Mouse (Mus musculus): ENCODE data around the gene Nt5dc3. TPM values are rescaled to one million over a fixed set of nuclear protein-coding genes. Genes with fewer than 3 reads are reported as not detected.

Gene Nt5dc3
- polyA plus RNA-seq, 1 experiment: 49.3 TPM

DNA sequence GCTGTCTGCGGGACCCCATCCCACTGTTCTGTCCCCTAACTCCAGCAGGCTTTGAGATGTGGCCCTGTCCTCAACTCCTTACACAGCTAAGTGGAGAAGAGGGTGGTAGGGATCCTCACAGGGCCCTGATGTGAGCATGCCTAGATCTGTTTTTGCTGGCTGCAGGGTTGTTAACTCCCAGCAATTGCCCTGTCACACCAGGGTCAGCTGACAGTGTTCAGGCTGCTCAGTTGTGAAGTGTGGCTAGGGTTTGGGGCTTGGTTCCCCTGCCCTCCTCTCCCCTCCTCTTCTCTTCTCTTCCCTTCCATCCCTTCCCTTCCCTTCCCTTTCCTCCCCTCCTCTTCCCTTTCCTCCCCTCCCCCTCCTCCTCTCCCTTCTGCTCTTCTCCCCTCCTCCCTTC is 17.6 kb upstream of the Nt5dc3 start:
- no peak overlapping the region for H3K27ac ChIP-seq (ENCODE audit: insufficient read depth, low read length)
- peaks cover 2% of the 10 kb centered on the region; the same call in 1 of the 2 replicates for H3K4me1 ChIP-seq (ENCODE audit: control insufficient read depth, insufficient read depth, low read length)
- TF ChIP-seq CTCF (IDR thresholded peaks at IDR 0.05; ENCODE audit: extremely low read depth, insufficient read depth, low read length) (no peak), POLR2A (IDR thresholded peaks at IDR 0.05; ENCODE audit: extremely low read depth, insufficient read depth, low read length) (no peak)
- H3K4me3 ChIP-seq (ENCODE audit: insufficient read depth, low read length): no peak overlapping the region

DNA sequence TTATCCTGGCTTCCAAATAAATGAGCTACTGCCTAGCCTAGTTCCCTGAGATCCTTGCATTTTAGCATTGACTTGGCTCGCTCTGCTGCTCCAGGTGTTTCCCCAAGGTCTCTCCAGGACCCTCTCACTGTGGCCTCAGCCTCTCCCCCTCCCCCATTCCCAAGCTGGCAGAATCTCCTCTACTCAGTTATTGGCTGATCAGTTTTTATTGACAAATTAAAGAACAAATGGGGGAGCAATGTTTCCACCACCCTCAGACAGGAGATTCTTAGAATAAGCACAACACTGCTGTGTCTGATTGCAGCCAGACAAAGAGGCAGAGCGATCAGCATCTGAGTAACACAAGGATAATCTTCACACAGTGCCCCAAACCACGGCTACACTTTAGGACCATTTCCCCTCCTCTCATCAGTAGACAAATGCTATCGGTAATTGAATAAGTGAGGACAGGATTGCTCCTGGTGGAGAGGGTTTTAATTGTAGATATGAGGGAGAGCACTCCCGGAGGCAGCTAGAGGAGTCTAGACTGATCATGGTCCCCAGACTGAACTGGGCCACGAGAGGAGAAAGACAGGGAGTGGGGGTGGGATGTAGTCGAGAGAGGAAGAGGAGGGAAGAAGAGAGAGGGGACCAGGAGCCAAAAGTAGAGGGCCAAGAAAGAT is 17.0 kb upstream of the Nt5dc3 start:
- Histone ChIP-seq H3K4me3 (ENCODE audit: insufficient read depth, low read length) (no peak overlapping the region), H3K27ac (ENCODE audit: insufficient read depth, low read length) (no peak overlapping the region), H3K4me1 (ENCODE audit: control insufficient read depth, insufficient read depth, low read length) (peaks cover 2% of the 10 kb centered on the region; the same call in 1 of the 2 replicates)
- no peak for TF ChIP-seq POLR2A (IDR thresholded peaks at IDR 0.05; ENCODE audit: extremely low read depth, insufficient read depth, low read length)
- no peak for TF ChIP-seq CTCF (IDR thresholded peaks at IDR 0.05; ENCODE audit: extremely low read depth, insufficient read depth, low read length)

DNA sequence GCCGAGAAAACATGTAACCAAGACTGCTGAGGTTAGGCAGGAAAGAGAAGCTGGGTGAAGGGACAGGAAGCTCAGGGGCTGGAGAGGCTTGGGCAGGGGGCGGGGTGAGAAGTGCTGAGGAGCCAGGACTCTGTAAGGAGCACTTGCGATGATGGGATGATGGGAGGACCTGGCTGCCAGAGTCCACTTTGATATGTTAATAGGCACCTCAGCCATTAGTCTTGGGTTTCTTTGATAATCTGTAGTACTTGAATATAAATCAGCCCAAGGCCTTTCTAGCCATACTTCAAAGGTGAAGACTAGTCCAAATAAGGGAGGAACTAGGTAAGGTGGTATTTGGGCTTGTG is 16.4 kb upstream of the Nt5dc3 start:
- TF ChIP-seq POLR2A (IDR thresholded peaks at IDR 0.05; ENCODE audit: extremely low read depth, insufficient read depth, low read length) (no peak), CTCF (IDR thresholded peaks at IDR 0.05; ENCODE audit: extremely low read depth, insufficient read depth, low read length) (no peak)
- no peak overlapping the region for H3K4me3 ChIP-seq (ENCODE audit: insufficient read depth, low read length)
- peaks cover 2% of the 10 kb centered on the region; the same call in 1 of the 2 replicates for H3K4me1 ChIP-seq (ENCODE audit: control insufficient read depth, insufficient read depth, low read length)
- no peak overlapping the region for H3K27ac ChIP-seq (ENCODE audit: insufficient read depth, low read length)

DNA sequence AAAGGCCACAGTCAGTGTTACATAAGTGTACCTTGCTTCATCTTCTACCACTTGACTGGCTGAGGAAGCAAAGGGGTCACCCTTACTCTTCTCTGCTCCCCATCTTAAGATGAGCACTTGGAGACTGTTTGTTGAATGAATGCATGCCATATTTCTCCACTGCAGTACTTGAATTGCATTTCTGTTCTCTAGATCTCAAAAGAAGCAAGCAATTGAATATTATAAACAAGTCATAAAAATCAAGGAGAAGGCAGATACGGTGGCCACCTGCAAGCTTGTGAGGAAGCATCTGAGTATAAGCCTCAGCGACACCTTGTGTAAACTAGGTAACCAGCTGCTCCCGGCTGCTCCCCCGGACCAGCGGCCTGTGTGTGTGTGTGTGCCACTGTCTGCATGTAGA is 15.1 kb upstream of the Nt5dc3 start, which contains the start of gene Gm49358:
Gm49358 (plus strand) TSS at position 301 of the 400 bp plus-strand sequence.
- Histone ChIP-seq H3K4me1 (ENCODE audit: control insufficient read depth, insufficient read depth, low read length) (peaks cover 2% of the 10 kb centered on the region; the same call in 1 of the 2 replicates), H3K4me3 (ENCODE audit: insufficient read depth, low read length) (no peak within 1 kb of the TSS)
- TF ChIP-seq CTCF (IDR thresholded peaks at IDR 0.05; ENCODE audit: extremely low read depth, insufficient read depth, low read length) (no peak), POLR2A (IDR thresholded peaks at IDR 0.05; ENCODE audit: extremely low read depth, insufficient read depth, low read length) (no peak)

DNA sequence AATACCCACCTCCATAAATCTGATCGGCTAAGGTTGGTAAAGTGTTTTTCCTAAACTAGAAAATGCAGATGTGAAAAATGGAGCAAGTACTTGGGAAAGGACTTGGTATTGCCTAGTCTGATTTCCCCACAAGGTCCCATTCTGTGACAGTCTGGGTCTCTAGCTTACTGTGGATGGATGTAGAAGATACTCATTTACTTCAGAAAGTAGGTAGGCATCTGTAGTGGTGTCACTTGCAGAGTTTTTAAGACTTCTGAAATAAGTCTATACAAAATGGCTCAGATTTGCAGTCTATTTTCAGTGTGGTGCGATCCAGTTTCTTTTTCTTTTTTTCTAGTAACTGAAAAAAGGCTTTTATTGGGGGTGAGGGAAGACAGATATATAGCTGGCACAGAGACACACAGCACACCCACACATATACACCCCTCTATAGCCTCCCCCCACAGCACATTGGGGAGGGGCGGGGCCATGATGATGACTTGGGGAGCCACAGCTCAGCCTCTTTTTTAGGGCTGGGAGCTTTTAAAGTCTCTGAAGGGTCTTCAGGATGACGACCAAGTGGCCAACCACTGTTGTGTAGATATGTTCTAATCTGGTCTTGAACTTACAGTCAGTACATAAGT is 13.3 kb upstream of the Nt5dc3 start:
- Histone ChIP-seq H3K4me3 (ENCODE audit: insufficient read depth, low read length) (no peak overlapping the region), H3K4me1 (ENCODE audit: control insufficient read depth, insufficient read depth, low read length) (peaks cover 2% of the 10 kb centered on the region; the same call in 1 of the 2 replicates), H3K27ac (ENCODE audit: insufficient read depth, low read length) (no peak overlapping the region)
- no peak for TF ChIP-seq POLR2A (IDR thresholded peaks at IDR 0.05; ENCODE audit: extremely low read depth, insufficient read depth, low read length)
- TF ChIP-seq CTCF (IDR thresholded peaks at IDR 0.05; ENCODE audit: extremely low read depth, insufficient read depth, low read length): no peak

More for the DNA sequence above, 15.1 kb upstream of the Nt5dc3 start, which contains the start of gene Gm49358:
- no peak within 1 kb of the TSS for H3K27ac ChIP-seq (ENCODE audit: insufficient read depth, low read length)

DNA sequence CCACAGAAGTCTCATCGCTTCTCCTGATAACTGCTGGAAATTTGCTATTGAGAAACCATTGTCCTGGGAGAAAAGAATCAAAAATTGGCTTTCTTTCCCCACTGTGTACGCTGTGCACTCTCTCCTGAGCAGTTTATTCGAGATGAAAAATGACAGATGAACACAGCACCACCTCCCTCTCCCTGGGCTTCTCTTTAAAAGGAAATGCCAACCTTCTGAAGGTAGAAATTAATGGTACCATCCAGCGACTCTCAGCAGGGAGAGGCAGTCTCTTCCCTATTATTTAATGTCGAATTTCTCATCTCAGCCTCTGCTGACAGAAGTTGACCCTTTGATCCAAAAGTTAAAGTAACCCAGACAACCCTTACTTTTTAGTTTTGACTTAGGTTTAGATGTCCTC is 9.6 kb upstream of the Nt5dc3 start:
- H3K4me1 ChIP-seq (ENCODE audit: control insufficient read depth, insufficient read depth, low read length): peaks cover 2% of the 10 kb centered on the region; the same call in 1 of the 2 replicates
- H3K4me3 ChIP-seq (ENCODE audit: insufficient read depth, low read length): no peak overlapping the region
- no peak for TF ChIP-seq POLR2A (IDR thresholded peaks at IDR 0.05; ENCODE audit: extremely low read depth, insufficient read depth, low read length)
- no peak for TF ChIP-seq CTCF (IDR thresholded peaks at IDR 0.05; ENCODE audit: extremely low read depth, insufficient read depth, low read length)
- H3K27ac ChIP-seq (ENCODE audit: insufficient read depth, low read length): no peak overlapping the region

DNA sequence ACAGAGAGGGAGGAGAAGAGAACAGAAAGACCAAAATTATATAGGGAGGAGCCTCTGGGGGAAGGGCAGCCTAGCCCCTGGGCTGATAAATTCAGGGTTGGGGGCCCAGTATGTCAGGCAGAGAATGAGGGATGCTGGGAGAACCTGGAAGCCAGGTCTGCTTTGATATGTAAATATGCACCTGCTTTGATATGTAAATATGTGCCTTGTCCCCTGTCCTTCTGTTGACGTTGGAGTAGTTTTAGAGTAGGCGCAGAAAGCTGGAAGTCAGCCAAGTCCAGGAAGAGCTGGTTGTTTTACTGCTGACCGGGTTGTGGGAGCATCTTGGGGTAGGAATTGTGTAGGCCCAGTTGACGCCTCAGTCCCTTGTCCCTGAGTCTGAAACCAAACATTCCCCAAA is 9.0 kb upstream of the Nt5dc3 start:
- TF ChIP-seq POLR2A (IDR thresholded peaks at IDR 0.05; ENCODE audit: extremely low read depth, insufficient read depth, low read length) (no peak), CTCF (IDR thresholded peaks at IDR 0.05; ENCODE audit: extremely low read depth, insufficient read depth, low read length) (no peak)
- H3K27ac ChIP-seq (ENCODE audit: insufficient read depth, low read length): no peak overlapping the region
- H3K4me3 ChIP-seq (ENCODE audit: insufficient read depth, low read length): no peak overlapping the region
- H3K4me1 ChIP-seq (ENCODE audit: control insufficient read depth, insufficient read depth, low read length): peaks cover 2% of the 10 kb centered on the region; the same call in 1 of the 2 replicates

DNA sequence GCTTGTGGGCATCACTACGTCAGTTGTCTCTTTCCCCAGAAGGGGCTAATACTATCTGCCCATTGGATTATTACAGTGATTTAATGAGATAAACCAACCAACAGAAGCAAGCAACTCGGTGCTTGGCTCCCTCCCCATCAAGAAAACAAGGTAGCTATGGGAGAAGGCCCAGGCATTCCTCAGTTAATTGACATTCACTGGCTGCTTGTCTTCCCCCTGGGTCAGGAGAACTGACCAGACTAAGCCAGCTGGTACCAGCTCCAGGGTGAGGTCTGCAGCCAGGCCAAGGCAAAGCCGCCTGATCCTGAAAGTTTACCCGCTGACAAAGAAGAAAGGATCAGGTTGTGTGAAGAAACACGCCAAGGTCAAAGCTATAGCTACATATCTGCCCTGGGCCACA is 7.1 kb upstream of the Nt5dc3 start:
- Histone ChIP-seq H3K27ac (ENCODE audit: insufficient read depth, low read length) (no peak overlapping the region), H3K4me1 (ENCODE audit: control insufficient read depth, insufficient read depth, low read length) (no peaks in the 10 kb centered on the region), H3K4me3 (ENCODE audit: insufficient read depth, low read length) (no peak overlapping the region)
- TF ChIP-seq CTCF (IDR thresholded peaks at IDR 0.05; ENCODE audit: extremely low read depth, insufficient read depth, low read length): no peak

DNA sequence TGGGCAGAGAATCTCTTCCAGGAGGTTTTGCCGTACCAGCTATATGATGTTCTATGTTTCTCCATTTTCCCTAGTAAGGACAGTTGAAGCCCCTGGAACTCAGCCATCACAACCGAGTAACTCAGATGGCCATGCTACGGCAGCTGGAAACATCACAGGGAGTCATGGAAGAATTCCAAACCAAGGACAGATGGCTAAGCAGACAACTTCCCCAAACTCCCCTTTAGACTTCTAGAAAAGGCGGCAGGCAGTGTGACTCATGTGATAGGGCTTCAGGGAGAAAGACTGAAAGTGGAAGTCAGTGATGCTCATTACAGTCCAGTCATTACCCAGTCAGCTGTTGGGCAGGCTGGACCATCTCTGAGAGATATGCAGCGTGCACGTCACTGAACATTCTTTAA is 6.6 kb upstream of the Nt5dc3 start:
- TF ChIP-seq POLR2A (IDR thresholded peaks at IDR 0.05; ENCODE audit: extremely low read depth, insufficient read depth, low read length) (no peak), CTCF (IDR thresholded peaks at IDR 0.05; ENCODE audit: extremely low read depth, insufficient read depth, low read length) (no peak)
- no peak overlapping the region for H3K4me3 ChIP-seq (ENCODE audit: insufficient read depth, low read length)
- no peaks in the 10 kb centered on the region for H3K4me1 ChIP-seq (ENCODE audit: control insufficient read depth, insufficient read depth, low read length)
- no peak overlapping the region for H3K27ac ChIP-seq (ENCODE audit: insufficient read depth, low read length)

DNA sequence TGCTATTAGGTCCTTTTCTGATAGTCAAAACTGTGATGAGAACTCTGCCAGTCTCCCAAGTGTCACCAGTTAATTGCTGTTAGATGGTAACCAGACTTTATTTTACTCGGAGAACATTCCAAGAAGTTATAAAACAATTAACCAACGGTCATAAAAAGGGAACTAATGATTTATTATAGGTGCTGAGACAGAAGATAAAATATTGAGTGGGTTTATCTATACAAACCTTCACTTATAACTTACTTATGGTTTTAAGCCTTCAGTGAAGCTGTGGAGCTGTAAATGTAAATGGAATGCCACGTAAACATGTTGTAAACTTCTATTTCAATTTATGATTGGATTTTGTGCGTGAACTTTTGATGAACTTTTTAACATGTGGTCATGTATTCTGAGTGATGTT is 5.4 kb upstream of the Nt5dc3 start:
- TF ChIP-seq CTCF (IDR thresholded peaks at IDR 0.05; ENCODE audit: extremely low read depth, insufficient read depth, low read length) (no peak), POLR2A (IDR thresholded peaks at IDR 0.05; ENCODE audit: extremely low read depth, insufficient read depth, low read length) (no peak)
- no peak overlapping the region for H3K4me3 ChIP-seq (ENCODE audit: insufficient read depth, low read length)
- H3K4me1 ChIP-seq (ENCODE audit: control insufficient read depth, insufficient read depth, low read length): peaks cover 1% of the 10 kb centered on the region; the same call in 1 of the 2 replicates
- no peak overlapping the region for H3K27ac ChIP-seq (ENCODE audit: insufficient read depth, low read length)
